Mouse (Mus musculus) A20 (cell line): ENCODE results near the gene Hhat.

ENCODE experiments used
- DNase-seq: peaks from one replicate; pipeline ENCODE4 v3.0.0-alpha.2; 2011; ENCODE audit warnings: low read depth, low spot score

Gene Hhat

GRCm38 (mm10) chr1:192557978-192558594, 212.9 kb downstream of the Hhat start:
- peak; percentile 84 for DNase-seq

- DNase-seq = no peak
These were observed 215.5 kb downstream of the Hhat start for GRCm38 (mm10) chr1:192555516-192555915.

DNA sequence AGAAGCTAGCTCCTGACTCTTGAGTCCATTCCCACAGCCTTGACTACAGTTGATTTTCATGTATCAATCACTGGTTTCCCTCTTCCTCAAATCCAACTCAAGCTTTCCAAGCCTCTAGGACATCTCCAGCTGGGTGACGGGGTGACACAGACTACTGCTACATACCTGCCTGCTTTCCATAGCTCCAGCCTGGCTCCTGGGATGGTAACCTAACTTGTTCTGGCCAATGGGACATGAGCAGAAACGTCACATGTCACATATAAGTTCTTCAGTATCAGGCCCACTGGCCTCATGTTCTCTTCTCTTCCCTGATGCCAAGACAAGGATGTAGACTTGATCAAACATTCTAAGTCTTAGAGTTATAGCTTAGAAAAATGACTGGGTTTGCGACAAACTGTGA, 220.5 kb downstream of the Hhat start:
- DNase-seq = no peak

DNA sequence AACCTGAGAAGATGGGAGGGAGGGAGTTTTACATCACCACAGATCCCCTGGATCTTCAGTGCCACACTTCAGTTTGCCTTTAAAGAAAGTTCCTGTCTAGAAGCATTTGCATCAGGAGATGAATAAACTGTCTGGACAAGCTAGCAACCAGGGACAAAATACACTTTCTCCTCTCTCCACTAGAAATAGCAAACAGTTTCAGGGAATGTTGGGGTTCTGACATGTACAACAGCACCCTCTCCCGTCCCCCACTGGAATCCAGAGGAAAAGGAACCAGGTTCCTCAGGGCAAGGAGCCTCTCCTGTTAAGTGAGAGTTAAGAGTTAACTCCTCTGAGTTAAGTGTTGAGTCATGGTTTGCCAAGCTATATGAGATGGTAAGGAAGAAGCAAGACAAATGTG, 224.2 kb downstream of the Hhat start:
- DNase-seq = no peak

GRCm38 (mm10) chr1:192544901-192545300, 226.1 kb downstream of the Hhat start:
- no peak for DNase-seq

DNA sequence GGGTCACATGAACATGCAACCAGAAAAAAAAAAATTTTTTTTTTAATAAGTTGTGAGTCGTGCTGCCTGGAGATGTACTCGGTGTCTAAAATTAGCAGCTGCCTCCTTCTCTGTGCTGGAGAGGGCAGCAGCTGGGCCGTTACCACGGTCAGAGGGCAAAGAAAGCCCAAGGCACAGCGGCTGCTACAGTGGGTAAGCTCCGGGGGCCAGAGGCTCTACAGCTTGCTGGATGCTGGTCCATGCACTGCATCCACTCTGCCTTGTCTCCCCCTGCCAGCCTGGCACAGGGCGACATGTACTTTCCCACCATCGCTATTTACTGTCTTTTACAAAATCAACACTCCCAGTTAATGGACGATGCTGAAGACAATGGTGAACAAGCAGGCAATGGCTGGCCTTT, 226.9 kb downstream of the Hhat start:
- DNase-seq = no peak

DNA sequence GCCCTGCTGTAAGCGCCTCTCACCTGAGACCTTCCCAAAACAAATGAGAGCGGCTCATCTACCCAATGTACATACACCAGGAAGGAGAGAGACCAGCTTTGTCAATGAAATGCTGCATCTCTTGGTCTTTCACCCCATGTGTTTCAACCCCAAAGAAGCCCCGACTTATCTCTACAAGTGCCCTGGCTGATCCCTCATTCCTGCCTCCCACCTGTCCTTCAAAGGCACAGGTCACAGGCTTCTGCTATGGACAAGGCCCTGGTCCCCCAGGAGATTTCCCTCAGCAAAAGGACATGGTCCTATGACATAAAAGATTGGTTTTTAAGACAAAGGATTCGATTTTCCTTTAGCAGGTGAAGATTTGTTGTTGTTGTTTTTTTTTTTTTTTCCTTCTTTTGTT, 227.3 kb downstream of the Hhat start:
- DNase-seq = no peak

DNA sequence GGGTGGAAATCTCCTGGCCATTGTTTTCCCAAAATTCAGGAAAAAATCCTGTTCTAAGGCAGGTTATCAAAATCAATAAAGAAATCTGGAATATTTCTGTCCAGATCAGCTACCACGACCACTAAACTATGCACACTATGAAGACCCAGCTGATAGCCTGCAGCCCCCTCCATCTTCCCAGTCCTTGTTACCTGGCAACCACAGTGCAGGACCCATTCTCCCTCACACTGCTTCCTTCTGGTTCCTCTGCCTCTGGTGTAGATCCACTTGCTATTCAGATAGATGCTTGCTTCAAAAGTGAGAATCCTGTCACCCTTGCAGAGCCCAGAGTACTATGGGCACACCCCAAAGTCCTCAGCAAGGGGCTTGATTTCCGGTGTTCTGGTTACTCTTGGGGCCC, 228.9 kb downstream of the Hhat start:
- no peak for DNase-seq

GRCm38 (mm10) chr1:192537169-192537568, 233.9 kb downstream of the Hhat start:
- DNase-seq = peak; percentile 72

GRCm38 (mm10) chr1:192536440-192536839, 234.6 kb downstream of the Hhat start:
- peak; percentile 20 for DNase-seq

DNA sequence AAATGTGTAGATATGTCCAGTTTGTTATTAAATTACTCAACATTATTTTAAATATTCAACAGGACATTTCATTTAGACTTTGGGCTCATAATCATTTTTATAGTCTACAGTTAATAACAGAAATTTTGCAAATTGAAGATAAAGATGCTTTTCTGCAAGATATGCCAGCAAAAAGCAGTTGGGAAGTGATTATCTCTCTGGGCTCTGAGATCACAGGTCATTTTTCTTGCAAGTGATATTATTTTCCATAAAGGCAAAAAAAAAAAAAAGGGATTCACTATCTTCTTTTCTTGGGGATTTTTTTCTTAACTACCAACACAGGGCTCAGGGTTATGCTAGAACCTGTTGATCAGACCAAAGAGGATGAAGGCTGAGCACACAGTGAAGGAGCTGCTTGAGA, 238.0 kb downstream of the Hhat start:
- no peak for DNase-seq

DNA sequence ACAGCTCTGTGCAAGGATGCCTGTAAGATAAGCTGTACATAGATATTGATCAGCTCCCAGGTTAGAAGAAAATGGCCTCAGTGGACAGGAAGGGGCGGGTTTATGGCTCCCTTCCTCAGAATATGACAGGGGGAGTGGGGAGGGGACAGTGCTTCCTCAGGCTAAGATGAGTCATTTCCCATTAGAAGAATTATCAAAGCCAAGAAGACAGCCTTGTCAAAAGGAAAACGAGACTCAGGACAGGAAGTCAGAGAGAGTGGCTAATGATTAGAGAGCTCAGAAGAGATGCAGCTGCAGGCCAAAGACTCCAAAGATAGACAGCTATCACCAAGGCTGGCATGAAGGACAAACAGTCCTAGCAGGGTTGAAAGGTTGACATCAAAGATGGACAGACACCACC, 238.8 kb downstream of the Hhat start:
- DNase-seq = peak; percentile 58

- no peak for DNase-seq
These were observed 239.4 kb downstream of the Hhat start for GRCm38 (mm10) chr1:192531490-192532146.

GRCm38 (mm10) chr1:192525711-192526350, 245.2 kb downstream of the Hhat start:
- DNase-seq = no peak

- no peak for DNase-seq
These were observed 248.4 kb downstream of the Hhat start for GRCm38 (mm10) chr1:192522376-192523178.

DNA sequence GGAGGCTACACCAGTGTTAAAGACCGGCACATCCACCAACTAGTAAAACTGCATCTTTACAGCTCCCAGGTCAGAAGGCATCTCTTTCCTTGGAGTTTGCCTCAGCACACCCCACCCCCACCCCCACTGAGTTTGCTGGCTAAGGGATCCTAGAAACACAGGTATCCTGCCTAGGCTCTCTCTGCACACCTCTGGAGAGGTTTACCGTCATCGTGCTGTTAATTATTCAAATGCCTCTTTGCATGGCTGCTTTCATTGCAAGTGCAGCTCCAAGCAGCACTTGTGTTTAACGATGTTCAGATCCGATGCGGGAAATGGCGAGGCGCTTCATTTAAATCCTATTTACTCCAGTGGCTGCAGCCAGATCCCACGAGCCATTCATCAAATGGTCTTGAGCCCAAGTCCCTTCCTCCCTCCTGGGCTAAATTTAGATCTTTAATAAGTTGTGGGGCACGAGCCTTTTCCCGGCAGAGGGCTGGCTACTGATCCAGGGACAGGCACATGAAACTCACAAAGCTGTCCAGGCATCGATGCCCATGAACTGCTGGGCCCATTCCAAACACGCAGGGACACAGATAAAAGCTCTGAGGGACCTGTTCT, 250.1 kb downstream of the Hhat start:
- no peak for DNase-seq

DNA sequence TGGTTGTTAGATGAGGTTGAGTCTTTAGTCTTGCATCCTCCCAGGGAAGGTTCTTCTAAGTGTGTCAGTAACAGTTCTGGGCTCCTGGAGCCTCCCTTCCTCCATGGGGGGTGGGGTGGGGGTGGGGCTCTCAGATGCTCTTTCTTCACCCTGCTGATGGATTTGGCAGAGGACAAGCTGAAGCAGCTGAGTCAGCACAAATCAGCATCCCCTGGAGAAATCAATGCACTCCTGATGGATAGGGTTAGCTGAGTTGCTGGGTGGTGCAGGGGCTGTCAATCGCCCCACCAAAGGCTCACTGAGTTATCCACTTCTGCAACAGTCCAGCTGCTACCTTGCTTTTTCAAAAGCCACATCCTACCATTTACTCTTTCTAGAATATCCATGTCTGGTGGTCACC, 251.3 kb downstream of the Hhat start:
- no peak for DNase-seq

GRCm38 (mm10) chr1:192515373-192515772, 255.7 kb downstream of the Hhat start:
- no peak for DNase-seq

DNA sequence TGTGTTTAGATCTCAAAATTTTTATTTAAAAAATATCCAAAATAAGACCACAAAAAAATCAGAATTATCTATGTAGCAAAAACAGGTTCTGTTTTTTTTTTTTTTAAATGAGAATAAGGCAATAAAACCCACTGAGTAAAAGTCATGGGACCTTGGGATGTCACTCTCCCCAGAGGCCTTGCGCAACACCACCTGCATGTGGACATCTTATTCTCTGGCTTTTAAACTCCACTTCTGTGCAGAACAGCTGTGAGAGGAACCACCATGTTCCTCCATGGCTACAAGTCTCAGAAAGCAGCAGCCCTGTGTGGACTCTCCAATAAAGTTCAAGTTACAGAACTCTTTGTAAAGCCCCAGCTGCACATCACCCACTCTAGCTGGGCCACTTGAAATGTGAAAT, 258.2 kb downstream of the Hhat start:
- no peak for DNase-seq

- DNase-seq = no peak
These were observed 267.4 kb downstream of the Hhat start for GRCm38 (mm10) chr1:192503651-192504050.

- no peak for DNase-seq
These were observed 268.2 kb downstream of the Hhat start for GRCm38 (mm10) chr1:192502835-192503234.

- no peak for DNase-seq
These were observed 269.0 kb downstream of the Hhat start for GRCm38 (mm10) chr1:192502016-192502415.
